Mouse (Mus musculus): Measurements from ENCODE around the gene Brpf3.

- TF ChIP-seq CTCF (IDR thresholded peaks at IDR 0.05; ENCODE audit: extremely low read depth, insufficient read depth, low read length) (no peak), POLR2A (IDR thresholded peaks at IDR 0.05; ENCODE audit: extremely low read depth, insufficient read depth, low read length) (no peak)
These were observed 21.2 kb upstream of the Brpf3 start for GRCm38 (mm10) chr17:28779735-28780134.

All from cortical plate, adult 2 months (tissue).